In genomic region chr4:85096033-85096432, GRCm38 (mm10) we compare ENCODE assay signal across 15 mouse cellular contexts.
"Had no signal": no experiment of that assay in that cellular context is flagged by ENCODE, and none has a peak within 500 bp of the region (broad histone marks: within the 10 kb centered on the region; RNA-seq: fewer than 3 reads in every experiment).

No protein-coding gene starts in this region.

- ATAC-seq: intestine, embryonic 16.5 days; liver, embryonic 12.5 days had no signal

- H3K9ac ChIP-seq: heart, embryonic 13.5 days; heart, embryonic 15.5 days; hindbrain, embryonic 12.5 days; hindbrain, embryonic 15.5 days; kidney, embryonic 15.5 days; limb, embryonic 13.5 days; limb, embryonic 15.5 days; liver, embryonic 12.5 days; liver, embryonic 14.5 days had no signal

- H3K27me3 ChIP-seq: heart, embryonic 13.5 days; heart, embryonic 15.5 days; hindbrain, embryonic 12.5 days; hindbrain, embryonic 15.5 days; kidney, embryonic 15.5 days; limb, embryonic 13.5 days; limb, embryonic 15.5 days; liver, embryonic 12.5 days had no signal

- H3K4me2 ChIP-seq: heart, embryonic 11.5 days; heart, embryonic 13.5 days; heart, embryonic 15.5 days; hindbrain, embryonic 12.5 days; hindbrain, embryonic 15.5 days; kidney, embryonic 15.5 days; limb, embryonic 13.5 days; limb, embryonic 15.5 days; liver, embryonic 12.5 days had no signal

- H3K4me3 ChIP-seq: heart, adult 2 months; heart, embryonic 13.5 days; heart, embryonic 15.5 days; hindbrain, embryonic 12.5 days; hindbrain, embryonic 15.5 days; kidney, embryonic 15.5 days; limb, embryonic 13.5 days; limb, embryonic 15.5 days; liver, embryonic 12.5 days had no signal

- H3K4me1 ChIP-seq: heart, embryonic 13.5 days; heart, embryonic 15.5 days; hindbrain, embryonic 12.5 days; hindbrain, embryonic 15.5 days; kidney, embryonic 15.5 days; limb, embryonic 13.5 days; limb, embryonic 15.5 days; liver, embryonic 12.5 days had no signal

- H3K36me3 ChIP-seq: heart, embryonic 15.5 days; hindbrain, embryonic 12.5 days; hindbrain, embryonic 15.5 days; limb, embryonic 15.5 days; liver, embryonic 12.5 days had no signal

- H3K9me3 ChIP-seq: heart, embryonic 13.5 days; heart, embryonic 15.5 days; hindbrain, embryonic 12.5 days; hindbrain, embryonic 15.5 days; kidney, embryonic 15.5 days; limb, embryonic 13.5 days; limb, embryonic 15.5 days; liver, embryonic 12.5 days had no signal

- H3K27ac ChIP-seq: heart, adult 2 months; heart, embryonic 13.5 days; heart, embryonic 15.5 days; hindbrain, embryonic 12.5 days; hindbrain, embryonic 15.5 days; hindbrain, postnatal 0 days; kidney, embryonic 15.5 days; kidney, postnatal 0 days; limb, embryonic 13.5 days; limb, embryonic 15.5 days; liver, embryonic 12.5 days; liver, embryonic 14.5 days had no signal

- DNase-seq: kidney, adult 11 months had no signal
